Mouse (Mus musculus) intestine, postnatal 0 days (tissue): ENCODE results near the gene Clint1. TPM values are rescaled to one million over a fixed set of nuclear protein-coding genes. Genes with fewer than 3 reads are reported as not detected.

ENCODE experiments used
- ATAC-seq: fragments of 200-750 bp; cut with Nextera tagmentation; 2 replicates; pipeline ENCODE4 v1.8.0; 2017; ENCODE audit warnings: mild to moderate bottlenecking, moderate TSS enrichment, moderate library complexity
- H3K27ac ChIP-seq: fragments of 300-500 bp; sonication (generic); 2 replicates; pipeline ENCODE4 v1.5.1; 2014; ENCODE audit warnings: mild to moderate bottlenecking, low read depth, low read length, moderate library complexity
- H3K27me3 ChIP-seq: fragments of 300-500 bp; sonication (generic); replicated peaks from 2 replicates; pipeline ENCODE4 v1.6.1; 2014; ENCODE audit warnings: low read length, mixed read lengths; ENCODE audit not compliant: control insufficient read depth, insufficient read depth
- H3K36me3 ChIP-seq: fragments of 300-500 bp; sonication (generic); 2 replicates; pipeline ENCODE4 v1.6.1; 2014; ENCODE audit warnings: mild to moderate bottlenecking, moderate library complexity; ENCODE audit not compliant: control insufficient read depth, insufficient read depth
- H3K4me1 ChIP-seq: fragments of 300-500 bp; sonication (generic); replicated peaks from 2 replicates; pipeline ENCODE4 v1.6.1; 2014; ENCODE audit warnings: antibody characterized with exemption, low read length, mixed read lengths; ENCODE audit not compliant: control insufficient read depth, insufficient read depth
- H3K4me2 ChIP-seq: fragments of 300-500 bp; sonication (generic); replicated peaks from 2 replicates; pipeline ENCODE4 v1.6.1; 2014; ENCODE audit warnings: low read depth, mild to moderate bottlenecking, moderate library complexity
- H3K4me3 ChIP-seq: fragments of 300-500 bp; sonication (generic); 2 replicates; pipeline ENCODE4 v1.5.1; 2014; ENCODE audit warnings: low read depth, low read length
- H3K9ac ChIP-seq: fragments of 300-500 bp; sonication (generic); 2 replicates; pipeline ENCODE4 v1.6.1; 2014; ENCODE audit warnings: mild to moderate bottlenecking, low read depth, low read length
- H3K9me3 ChIP-seq: fragments of 300-500 bp; sonication (generic); 2 replicates; pipeline ENCODE4 v1.6.1; 2016; ENCODE audit warnings: mixed run types; ENCODE audit not compliant: control insufficient read depth
- CTCF ChIP-seq: sonication (generic); IDR thresholded peaks from 2 replicates; pipeline ENCODE4 v1.5.1; 2016; ENCODE audit warnings: low read depth, mild to moderate bottlenecking, control low read depth, antibody characterized with exemption, moderate library complexity
- WGBS: fragments of 180-500 bp; shearing (Covaris S2); extraction: QIAGEN DNeasy Blood & Tissue Kit; methylation state at CpG from one replicate; pipeline ENCODE4 v1.1.7; 2014; 5-methylcytosine and 5-hydroxymethylcytosine counted together
- polyA plus RNA-seq: library from polyadenylated mRNA; unstranded; fragments of >200 nt; fragmentation: Nextera tagmentation; extraction: Ambion mirVana; gene quantifications from 2 replicates; pipeline ENCODE4 v1.2.1, GENCODE M21; 2015

Clint1 gene
- polyA plus RNA-seq, 1 experiment from 2014 or later: 171 TPM

DNA sequence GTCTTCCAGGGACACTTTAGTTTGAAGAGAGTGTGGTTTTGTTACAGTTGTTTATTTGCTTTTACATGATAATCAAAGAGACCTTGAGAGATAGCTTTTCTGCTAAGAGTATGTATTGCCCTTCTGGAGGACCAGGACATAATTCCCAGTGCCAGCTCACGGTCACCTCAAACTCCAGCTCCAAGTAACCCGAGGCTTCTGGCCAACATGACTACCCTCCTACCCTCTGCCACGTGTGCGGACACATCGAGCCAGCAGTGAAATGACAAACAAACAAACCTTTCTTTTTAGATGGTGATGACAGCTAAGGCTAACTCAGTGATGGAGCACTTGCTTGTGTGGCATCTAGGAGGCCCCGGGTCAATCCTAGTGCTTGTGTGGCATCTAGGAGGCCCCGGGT is 2.5 kb downstream of the Clint1 start:
- ATAC-seq: peak; percentile 5; the same call in 1 of the 2 replicates
- H3K4me2 ChIP-seq: peak overlapping the region; percentile 55
- TF ChIP-seq CTCF: no peak
- H3K4me1 ChIP-seq: no peaks in the 10 kb centered on the region; the same call in 1 of the 2 replicates
- peak overlapping the region; percentile 13; the same call in 1 of the 2 replicates for H3K4me3 ChIP-seq
- no peaks in the 10 kb centered on the region for H3K9me3 ChIP-seq
- 0 out of 2 replicates have a peak, but pooled peaks cover 2% of the 10 kb centered on the region for H3K36me3 ChIP-seq
- 51% methylated on average over 7 of the region's 7 CpGs for WGBS
- H3K9ac ChIP-seq: peak overlapping the region; percentile 50; the same call in 1 of the 2 replicates
- peak overlapping the region; percentile 98 for H3K27ac ChIP-seq
- H3K27me3 ChIP-seq: no peaks in the 10 kb centered on the region

DNA sequence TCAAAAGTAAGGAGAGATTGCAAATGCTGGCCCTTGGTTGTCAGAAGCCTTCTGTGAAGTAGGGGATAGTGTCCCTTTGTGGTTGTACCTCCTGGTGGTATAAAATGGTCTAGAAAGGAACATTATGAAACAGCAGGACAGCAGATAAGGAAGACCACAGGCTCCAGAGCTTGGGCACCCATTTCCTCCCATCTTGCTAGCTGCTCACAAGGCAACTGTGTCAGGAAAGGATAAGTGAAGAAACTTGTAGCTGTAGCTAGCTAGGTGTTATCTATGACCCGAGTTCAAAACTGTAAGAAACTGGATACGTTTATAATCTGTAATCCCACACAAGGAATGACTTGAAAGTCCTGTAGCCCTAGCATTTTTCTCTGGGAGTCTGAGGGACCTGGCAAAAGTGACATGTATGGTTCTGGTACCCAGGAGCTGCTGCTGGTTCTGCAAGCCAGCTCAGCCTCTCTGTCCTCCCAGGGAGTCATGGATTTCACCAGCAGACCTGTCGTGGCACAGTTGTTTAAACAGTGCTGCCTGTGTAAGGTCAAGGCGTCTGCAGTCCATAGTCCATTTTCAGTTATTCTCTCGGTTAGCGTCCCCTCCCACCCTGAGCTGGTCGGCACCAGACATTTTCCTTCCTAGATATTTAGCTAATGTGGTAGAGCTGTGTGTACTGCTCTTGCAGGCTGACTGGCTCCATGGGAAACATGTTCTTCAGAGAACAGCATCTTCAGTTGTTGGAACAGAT is 3.7 kb downstream of the Clint1 start:
- peak overlapping the region; percentile 14; the same call in 1 of the 2 replicates for H3K4me3 ChIP-seq
- 0 out of 2 replicates have a peak, but pooled peaks have one; percentile 24 for TF ChIP-seq CTCF
- no peaks in the 10 kb centered on the region for H3K27me3 ChIP-seq
- peak overlapping the region; percentile 98 for H3K27ac ChIP-seq
- 19% methylated on average over 7 of the region's 7 CpGs for WGBS
- H3K36me3 ChIP-seq: peaks cover 4% of the 10 kb centered on the region; the same call in 1 of the 2 replicates
- no peaks in the 10 kb centered on the region for H3K9me3 ChIP-seq
- H3K4me1 ChIP-seq: peaks cover under 1% of the 10 kb centered on the region; the same call in 1 of the 2 replicates
- H3K4me2 ChIP-seq: peak overlapping the region; percentile 55
- peak overlapping the region; percentile 50 for H3K9ac ChIP-seq
- ATAC-seq: peak; percentile 65

DNA sequence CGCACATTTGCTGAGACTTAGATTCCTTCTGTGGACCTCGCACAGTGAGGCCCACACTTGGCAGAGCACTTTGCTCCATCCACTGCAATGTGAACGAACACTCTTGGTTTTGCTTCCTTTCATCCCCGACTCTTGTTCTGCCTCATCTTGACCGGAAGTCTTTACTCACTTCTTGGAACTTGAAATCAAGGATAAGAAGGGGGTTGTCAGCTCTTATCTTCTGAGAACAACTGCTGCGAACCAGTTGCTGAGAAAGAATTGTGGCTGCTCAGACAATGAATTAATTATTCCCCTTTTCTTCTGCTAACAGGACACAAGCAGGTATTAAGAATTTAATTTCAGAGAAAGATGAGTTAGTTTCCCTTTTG is 4.3 kb downstream of the Clint1 start:
- WGBS: 25% methylated on average over 6 of the region's 6 CpGs
- H3K9ac ChIP-seq: peak overlapping the region; percentile 45
- peaks cover 10% of the 10 kb centered on the region; the same call in 1 of the 2 replicates for H3K36me3 ChIP-seq
- peak; percentile 38; the same call in 1 of the 2 replicates for ATAC-seq
- H3K4me1 ChIP-seq: peaks cover 2% of the 10 kb centered on the region; the same call in 1 of the 2 replicates
- H3K4me3 ChIP-seq: peak overlapping the region; percentile 14; the same call in 1 of the 2 replicates
- H3K27ac ChIP-seq: peak overlapping the region; percentile 98
- TF ChIP-seq CTCF: no peak
- no peaks in the 10 kb centered on the region for H3K9me3 ChIP-seq
- no peaks in the 10 kb centered on the region for H3K27me3 ChIP-seq
- H3K4me2 ChIP-seq: peak overlapping the region; percentile 55

DNA sequence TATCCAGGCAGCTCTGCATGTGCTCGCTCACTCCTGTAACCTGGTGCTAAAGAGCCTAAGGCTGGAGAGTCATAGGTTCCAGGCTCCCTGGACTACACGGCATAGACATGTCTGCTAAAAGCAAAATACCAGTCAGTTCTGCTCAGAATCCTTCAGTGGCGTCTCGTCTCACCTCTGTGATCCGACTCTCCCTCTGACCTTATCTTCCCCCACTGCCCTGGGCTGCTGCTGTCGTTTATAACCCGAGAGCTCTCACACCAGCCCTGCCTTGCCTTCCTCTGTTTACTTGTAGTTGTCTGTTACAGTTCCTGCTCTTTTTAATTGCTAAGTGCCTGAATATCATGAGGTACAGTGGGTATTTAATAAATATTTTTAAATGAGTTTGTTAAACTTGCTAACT is 9.5 kb downstream of the Clint1 start:
- Histone ChIP-seq H3K9me3 (no peaks in the 10 kb centered on the region), H3K4me2 (peak overlapping the region; percentile 10; the same call in 1 of the 2 replicates), H3K27ac (peak overlapping the region; percentile 3; the same call in 1 of the 2 replicates), H3K36me3 (peaks cover 18% of the 10 kb centered on the region; the same call in 1 of the 2 replicates), H3K27me3 (no peaks in the 10 kb centered on the region), H3K9ac (no peak overlapping the region), H3K4me3 (no peak overlapping the region), H3K4me1 (0 out of 2 replicates have a peak, but pooled peaks cover 6% of the 10 kb centered on the region)
- no peak for ATAC-seq
- 32% methylated on average over 7 of the region's 7 CpGs for WGBS
- TF ChIP-seq CTCF: no peak

DNA sequence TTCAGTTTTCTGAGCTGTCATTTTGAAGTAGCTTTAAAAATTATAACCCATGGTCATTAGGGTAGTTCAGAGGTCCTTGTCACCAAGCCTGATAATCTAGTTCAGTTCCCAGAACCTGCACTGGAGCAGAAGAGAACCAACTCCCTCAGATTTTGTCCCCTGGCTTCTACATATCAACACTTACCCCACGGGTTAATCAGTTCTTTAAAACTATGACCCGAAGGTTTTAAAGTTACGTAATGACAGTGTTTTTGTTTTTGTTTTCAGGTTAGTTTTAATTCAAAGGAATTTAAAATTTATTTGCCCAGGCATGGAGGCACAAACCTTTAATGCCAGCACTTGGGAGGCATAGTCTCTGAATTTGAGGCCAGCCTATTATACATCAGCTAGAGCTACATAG is 12.6 kb downstream of the Clint1 start:
- peaks cover 18% of the 10 kb centered on the region; the same call in 1 of the 2 replicates for H3K36me3 ChIP-seq
- no peak for ATAC-seq
- no peaks in the 10 kb centered on the region for H3K27me3 ChIP-seq
- 0 out of 2 replicates have a peak, but pooled peaks cover 6% of the 10 kb centered on the region for H3K4me1 ChIP-seq
- H3K9me3 ChIP-seq: no peaks in the 10 kb centered on the region
- H3K27ac ChIP-seq: 0 out of 2 replicates have a peak overlapping the region, but pooled peaks have one; percentile 15
- WGBS: 49% methylated on average over 3 of the region's 3 CpGs
- no peak for TF ChIP-seq CTCF
- no peak overlapping the region for H3K9ac ChIP-seq
- no peak overlapping the region for H3K4me2 ChIP-seq
- H3K4me3 ChIP-seq: no peak overlapping the region

DNA sequence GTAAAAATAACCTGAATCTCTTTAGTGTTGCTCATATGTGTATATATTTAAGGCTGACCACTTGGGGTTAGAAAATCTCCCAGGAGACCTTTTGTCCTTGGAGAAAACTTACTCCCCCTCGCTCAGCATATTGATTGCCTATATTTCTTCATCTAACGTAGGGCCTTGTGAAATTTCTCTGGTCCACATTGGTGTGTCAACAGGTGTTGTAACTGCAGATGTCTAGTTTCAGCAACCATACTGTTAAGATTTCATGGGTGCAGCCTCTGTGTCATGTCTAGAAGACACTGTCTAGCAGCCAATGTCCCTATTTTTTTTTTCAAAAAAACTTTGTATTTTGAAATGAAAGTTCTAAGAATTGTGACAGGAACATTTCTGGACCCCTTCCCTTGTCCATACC is 14.0 kb downstream of the Clint1 start:
- ATAC-seq: no peak
- H3K4me3 ChIP-seq: no peak overlapping the region
- H3K9ac ChIP-seq: no peak overlapping the region
- TF ChIP-seq CTCF: no peak
- H3K9me3 ChIP-seq: no peaks in the 10 kb centered on the region
- H3K27me3 ChIP-seq: no peaks in the 10 kb centered on the region
- WGBS: 47% methylated on average over 2 of the region's 2 CpGs
- H3K4me2 ChIP-seq: no peak overlapping the region
- H3K4me1 ChIP-seq: 0 out of 2 replicates have a peak, but pooled peaks cover 4% of the 10 kb centered on the region
- H3K27ac ChIP-seq: 0 out of 2 replicates have a peak overlapping the region, but pooled peaks have one; percentile 50
- peaks cover 16% of the 10 kb centered on the region; the same call in 1 of the 2 replicates for H3K36me3 ChIP-seq
